Mouse (Mus musculus) lung, adult 2 months (tissue): ENCODE results near the gene Tnik.

Experiments used
- CTCF ChIP-seq: fragments of 200-500 bp; IDR thresholded peaks from 2 replicates; pipeline ENCODE4 v1.5.1; 2011; ENCODE audit warnings: mild to moderate bottlenecking, low read length, control low read depth; ENCODE audit not compliant: insufficient read depth
- POLR2A ChIP-seq: fragments of 200-500 bp; IDR thresholded peaks from 2 replicates; pipeline ENCODE4 v1.6.1; 2011; ENCODE audit warnings: low read depth, mild to moderate bottlenecking, control low read depth, low read length, borderline replicate concordance; ENCODE audit errors: extremely low read depth

GRCm38 (mm10) chr3:28491085-28492041 is 228.3 kb downstream of the Tnik start:
- TF ChIP-seq CTCF (no peak), POLR2A (no peak)
